Mouse (Mus musculus): ENCODE measurements around the gene Sec13.

DNA sequence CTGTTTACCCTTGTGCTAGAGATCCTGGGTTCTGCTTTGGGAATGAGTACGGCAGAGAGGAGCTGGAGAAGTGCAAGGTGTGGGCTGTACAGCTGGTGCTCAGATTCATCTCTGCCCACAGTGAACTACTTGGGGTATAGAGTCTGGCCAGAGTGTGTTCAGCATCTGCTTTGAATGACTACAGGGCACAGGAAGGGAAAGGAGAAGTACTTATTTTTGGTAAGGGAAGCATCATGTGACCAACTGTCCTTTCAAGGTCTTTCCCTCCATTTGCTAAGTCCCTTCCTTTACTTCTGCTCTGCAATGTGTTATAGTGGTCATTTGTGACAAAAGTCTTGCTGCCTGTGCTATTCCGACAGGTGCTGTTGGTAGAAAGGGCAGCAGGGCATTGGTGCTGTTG lies 26.3 kb downstream of the Sec13 start:
- TF ChIP-seq EP300 (optimal IDR thresholded peaks at IDR 0.05) (no peak), CTCF (IDR thresholded peaks at IDR 0.05; ENCODE audit: low read depth) (no peak)
